Mouse (Mus musculus): Measurements from ENCODE around the gene Afap1l2. TPM values are rescaled to one million over a fixed set of nuclear protein-coding genes. Genes with fewer than 3 reads are reported as not detected.

Gene Afap1l2
- 8.9 and 9.9 TPM in 2 replicates for polyA plus RNA-seq (2015; fragmentation: Nextera tagmentation; extraction: Ambion mirVana)

- ATAC-seq = 0 out of 2 replicates have a peak, but pooled peaks have one; percentile 38
- H3K27ac ChIP-seq (ENCODE audit: low read length) = no peak within 1 kb of the TSS
- H3K9me3 ChIP-seq (ENCODE audit: control insufficient read depth, low read length) = no peaks in the 10 kb centered on the region
- peak within 1 kb of the TSS; percentile 46 for H3K4me3 ChIP-seq (replicated peaks; ENCODE audit: low read length)
- no peaks in the 10 kb centered on the region for H3K36me3 ChIP-seq (ENCODE audit: control insufficient read depth, insufficient read depth)
- H3K4me2 ChIP-seq (ENCODE audit: low read length) = peak within 1 kb of the TSS; percentile 77
- peaks cover 15% of the 10 kb centered on the region for H3K4me1 ChIP-seq (replicated peaks; ENCODE audit: control insufficient read depth, insufficient read depth, low read length)
- 2% methylated on average over 68 of the region's 68 CpGs for WGBS
- H3K9ac ChIP-seq (replicated peaks; ENCODE audit: low read depth, low read length) = peak within 1 kb of the TSS; percentile 51
- peaks cover 22% of the 10 kb centered on the region for H3K27me3 ChIP-seq (replicated peaks; ENCODE audit: control insufficient read depth, insufficient read depth, low read length)
These were observed at the start of gene Afap1l2 for GRCm38 (mm10) chr19:57007781-57008710. Gene Afap1l2 (minus strand): TSS chr19:57008228.

- Histone ChIP-seq H3K4me1 (replicated peaks; ENCODE audit: control insufficient read depth, insufficient read depth, low read length) (no peaks in the 10 kb centered on the region), H3K36me3 (ENCODE audit: control insufficient read depth, insufficient read depth) (peaks cover 4% of the 10 kb centered on the region), H3K27ac (ENCODE audit: low read length) (no peak overlapping the region), H3K9me3 (ENCODE audit: control insufficient read depth, low read length) (peaks cover 5% of the 10 kb centered on the region), H3K4me3 (replicated peaks; ENCODE audit: low read length) (no peak overlapping the region), H3K27me3 (replicated peaks; ENCODE audit: control insufficient read depth, insufficient read depth, low read length) (no peaks in the 10 kb centered on the region), H3K9ac (replicated peaks; ENCODE audit: low read depth, low read length) (no peak overlapping the region), H3K4me2 (ENCODE audit: low read length) (no peak overlapping the region)
- no peak for ATAC-seq
- WGBS = 97% methylated on average over 2 of the region's 2 CpGs
These were observed 49.5 kb upstream of the Afap1l2 start for GRCm38 (mm10) chr19:57057568-57057967.

- H3K9ac ChIP-seq (replicated peaks; ENCODE audit: low read depth, low read length) = no peak overlapping the region
- no peak overlapping the region for H3K4me2 ChIP-seq (ENCODE audit: low read length)
- no peak for ATAC-seq
- no peaks in the 10 kb centered on the region for H3K4me1 ChIP-seq (replicated peaks; ENCODE audit: control insufficient read depth, insufficient read depth, low read length)
- no peaks in the 10 kb centered on the region for H3K27me3 ChIP-seq (replicated peaks; ENCODE audit: control insufficient read depth, insufficient read depth, low read length)
- no peak overlapping the region for H3K27ac ChIP-seq (ENCODE audit: low read length)
- H3K9me3 ChIP-seq (ENCODE audit: control insufficient read depth, low read length) = peaks cover 5% of the 10 kb centered on the region
- peaks cover 4% of the 10 kb centered on the region for H3K36me3 ChIP-seq (ENCODE audit: control insufficient read depth, insufficient read depth)
- H3K4me3 ChIP-seq (replicated peaks; ENCODE audit: low read length) = no peak overlapping the region
- WGBS = 72% methylated on average over 16 of the region's 16 CpGs
These were observed 47.4 kb upstream of the Afap1l2 start for GRCm38 (mm10) chr19:57055215-57056120.

GRCm38 (mm10) chr19:57052959-57053358 lies 44.9 kb upstream of the Afap1l2 start:
- peaks cover 4% of the 10 kb centered on the region for H3K36me3 ChIP-seq (ENCODE audit: control insufficient read depth, insufficient read depth)
- no peak overlapping the region for H3K4me2 ChIP-seq (ENCODE audit: low read length)
- no peak overlapping the region for H3K27ac ChIP-seq (ENCODE audit: low read length)
- no peaks in the 10 kb centered on the region for H3K4me1 ChIP-seq (replicated peaks; ENCODE audit: control insufficient read depth, insufficient read depth, low read length)
- WGBS = 57% methylated on average over 8 of the region's 8 CpGs
- peaks cover 5% of the 10 kb centered on the region for H3K9me3 ChIP-seq (ENCODE audit: control insufficient read depth, low read length)
- H3K9ac ChIP-seq (replicated peaks; ENCODE audit: low read depth, low read length) = no peak overlapping the region
- H3K4me3 ChIP-seq (replicated peaks; ENCODE audit: low read length) = no peak overlapping the region
- no peaks in the 10 kb centered on the region for H3K27me3 ChIP-seq (replicated peaks; ENCODE audit: control insufficient read depth, insufficient read depth, low read length)
- no peak for ATAC-seq

- no peaks in the 10 kb centered on the region for H3K4me1 ChIP-seq (replicated peaks; ENCODE audit: control insufficient read depth, insufficient read depth, low read length)
- no peak overlapping the region for H3K4me2 ChIP-seq (ENCODE audit: low read length)
- WGBS = 94% methylated on average over 7 of the region's 7 CpGs
- H3K27ac ChIP-seq (ENCODE audit: low read length) = no peak overlapping the region
- H3K4me3 ChIP-seq (replicated peaks; ENCODE audit: low read length) = no peak overlapping the region
- no peak overlapping the region for H3K9ac ChIP-seq (replicated peaks; ENCODE audit: low read depth, low read length)
- ATAC-seq = no peak
- H3K27me3 ChIP-seq (replicated peaks; ENCODE audit: control insufficient read depth, insufficient read depth, low read length) = no peaks in the 10 kb centered on the region
- H3K36me3 ChIP-seq (ENCODE audit: control insufficient read depth, insufficient read depth) = no peaks in the 10 kb centered on the region
- no peaks in the 10 kb centered on the region for H3K9me3 ChIP-seq (ENCODE audit: control insufficient read depth, low read length)
These were observed 44.0 kb upstream of the Afap1l2 start for GRCm38 (mm10) chr19:57052016-57052415.

- no peaks in the 10 kb centered on the region for H3K27me3 ChIP-seq (replicated peaks; ENCODE audit: control insufficient read depth, insufficient read depth, low read length)
- H3K27ac ChIP-seq (ENCODE audit: low read length) = no peak overlapping the region
- WGBS = 18% methylated on average over 16 of the region's 16 CpGs
- no peaks in the 10 kb centered on the region for H3K4me1 ChIP-seq (replicated peaks; ENCODE audit: control insufficient read depth, insufficient read depth, low read length)
- no peak overlapping the region for H3K4me3 ChIP-seq (replicated peaks; ENCODE audit: low read length)
- no peak overlapping the region for H3K9ac ChIP-seq (replicated peaks; ENCODE audit: low read depth, low read length)
- H3K4me2 ChIP-seq (ENCODE audit: low read length) = no peak overlapping the region
- no peaks in the 10 kb centered on the region for H3K9me3 ChIP-seq (ENCODE audit: control insufficient read depth, low read length)
- no peaks in the 10 kb centered on the region for H3K36me3 ChIP-seq (ENCODE audit: control insufficient read depth, insufficient read depth)
- no peak for ATAC-seq
These were observed 41.6 kb upstream of the Afap1l2 start for GRCm38 (mm10) chr19:57049592-57050090.

- ATAC-seq = no peak
- no peak overlapping the region for H3K9ac ChIP-seq (replicated peaks; ENCODE audit: low read depth, low read length)
- H3K9me3 ChIP-seq (ENCODE audit: control insufficient read depth, low read length) = no peaks in the 10 kb centered on the region
- no peaks in the 10 kb centered on the region for H3K4me1 ChIP-seq (replicated peaks; ENCODE audit: control insufficient read depth, insufficient read depth, low read length)
- no peak overlapping the region for H3K4me2 ChIP-seq (ENCODE audit: low read length)
- H3K36me3 ChIP-seq (ENCODE audit: control insufficient read depth, insufficient read depth) = no peaks in the 10 kb centered on the region; the same call in 1 of the 2 replicates
- no peak overlapping the region for H3K4me3 ChIP-seq (replicated peaks; ENCODE audit: low read length)
- no peaks in the 10 kb centered on the region for H3K27me3 ChIP-seq (replicated peaks; ENCODE audit: control insufficient read depth, insufficient read depth, low read length)
- 70% methylated on average over 9 of the region's 9 CpGs for WGBS
- H3K27ac ChIP-seq (ENCODE audit: low read length) = no peak overlapping the region
These were observed 39.8 kb upstream of the Afap1l2 start for GRCm38 (mm10) chr19:57047671-57048320.

- no peak overlapping the region for H3K4me3 ChIP-seq (replicated peaks; ENCODE audit: low read length)
- WGBS = 62% methylated on average over 6 of the region's 6 CpGs
- no peak for ATAC-seq
- no peaks in the 10 kb centered on the region for H3K27me3 ChIP-seq (replicated peaks; ENCODE audit: control insufficient read depth, insufficient read depth, low read length)
- no peak overlapping the region for H3K27ac ChIP-seq (ENCODE audit: low read length)
- H3K4me1 ChIP-seq (replicated peaks; ENCODE audit: control insufficient read depth, insufficient read depth, low read length) = no peaks in the 10 kb centered on the region
- no peak overlapping the region for H3K9ac ChIP-seq (replicated peaks; ENCODE audit: low read depth, low read length)
- H3K9me3 ChIP-seq (ENCODE audit: control insufficient read depth, low read length) = no peaks in the 10 kb centered on the region
- H3K36me3 ChIP-seq (ENCODE audit: control insufficient read depth, insufficient read depth) = no peaks in the 10 kb centered on the region; the same call in none of the 2 replicates
- no peak overlapping the region for H3K4me2 ChIP-seq (ENCODE audit: low read length)
These were observed 31.2 kb upstream of the Afap1l2 start for GRCm38 (mm10) chr19:57039258-57039657.
